Mouse (Mus musculus) Patski (cell line): ENCODE measurements around the gene Galns. TPM values are rescaled to one million over a fixed set of nuclear protein-coding genes. Genes with fewer than 3 reads are reported as not detected.
"Not testable (repeated sequence)": the region's sequence is repeated elsewhere in the genome, so short reads cannot be mapped to it uniquely, and the experiment has no call there.

ENCODE experiments used
- ATAC-seq: fragments of 100-300 bp; one replicate; pipeline ENCODE4 v1.8.0; 2021
- CTCF ChIA-PET: fragments of 350-600 bp; sonication (Branson Sonifier 250); formaldehyde crosslinking; loops from one replicate; lab custom pipeline; 2022; ENCODE audit warnings: inconsistent platforms; lab: Charles Lee
- POLR2A ChIA-PET: fragments of 350-600 bp; sonication (Branson Sonifier 250); formaldehyde crosslinking; loops from one replicate; lab custom pipeline; 2022; ENCODE audit warnings: antibody characterized with exemption, inconsistent platforms; lab: Charles Lee
- DNase-seq: peaks from one replicate; pipeline ENCODE4 v3.0.0-alpha.2; 2011; ENCODE audit warnings: low read depth, low spot score
- H3K27me3 ChIP-seq: fragments of 371-371 bp; one replicate; pipeline ENCODE4 v1.5.1; 2021
- CTCF ChIP-seq: fragments of 100-300 bp; IDR thresholded peaks from one replicate; pipeline ENCODE4 v1.5.1; 2021
- in situ Hi-C: fragments of 300-500 bp; cut with MboI; formaldehyde crosslinking; loops from 3 replicates; pipeline ENCODE4 v1.11.1; 2018; ENCODE audit warnings: low pct_unique_long_range_greater_than_20kb, mixed read lengths
- polyA plus RNA-seq: library from polyadenylated mRNA; unstranded; gene quantifications from one replicate; pipeline ENCODE4 v1.2.3, GENCODE M21; 2021

Gene Galns
- polyA plus RNA-seq, 1 experiment from 2014 or later: 60.3 TPM

DNA sequence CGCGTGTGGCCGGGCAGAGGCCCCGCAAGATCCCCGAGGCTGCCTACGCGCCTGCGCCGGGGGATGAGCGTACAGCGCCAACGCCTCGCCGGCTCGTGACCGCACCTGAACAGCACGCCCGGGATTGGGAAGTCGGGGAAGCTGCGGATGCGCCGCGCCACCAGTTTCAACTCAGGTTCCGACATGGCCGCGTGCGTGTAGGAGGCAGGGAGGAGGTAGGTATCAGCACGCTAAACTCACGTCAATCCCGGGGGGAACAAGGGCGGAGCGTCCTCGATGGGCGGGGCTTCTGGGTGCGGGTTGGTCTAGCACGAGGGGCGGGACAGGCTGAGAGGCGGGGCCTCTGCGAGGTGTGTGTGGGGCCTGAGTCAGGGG is 34.6 kb downstream of the Galns start, which contains the start of gene Aprt:
TSS of gene Aprt (minus strand) at position 262 of the 375 bp plus-strand sequence.
- ATAC-seq (peak; percentile 67), DNase-seq (no peak)
- H3K27me3 ChIP-seq: no peaks in the 10 kb centered on the region
- TF ChIP-seq CTCF: no peak
- ChIA-PET POLR2A (interaction anchor here (1.1 to 5.6 kb wide), 4 partner anchors 9 to 144 kb away, joined by 3 to 26 read pairs (median 8); partner anchors contain the start of genes Cdt1, Cyba, Galns and Trappc2l), CTCF (interaction anchor here (2.8 kb wide), 1 partner anchor 28 kb away, joined by 7 read pairs; no protein-coding TSS in a partner anchor)
- in situ Hi-C loops: no loop called here

DNA sequence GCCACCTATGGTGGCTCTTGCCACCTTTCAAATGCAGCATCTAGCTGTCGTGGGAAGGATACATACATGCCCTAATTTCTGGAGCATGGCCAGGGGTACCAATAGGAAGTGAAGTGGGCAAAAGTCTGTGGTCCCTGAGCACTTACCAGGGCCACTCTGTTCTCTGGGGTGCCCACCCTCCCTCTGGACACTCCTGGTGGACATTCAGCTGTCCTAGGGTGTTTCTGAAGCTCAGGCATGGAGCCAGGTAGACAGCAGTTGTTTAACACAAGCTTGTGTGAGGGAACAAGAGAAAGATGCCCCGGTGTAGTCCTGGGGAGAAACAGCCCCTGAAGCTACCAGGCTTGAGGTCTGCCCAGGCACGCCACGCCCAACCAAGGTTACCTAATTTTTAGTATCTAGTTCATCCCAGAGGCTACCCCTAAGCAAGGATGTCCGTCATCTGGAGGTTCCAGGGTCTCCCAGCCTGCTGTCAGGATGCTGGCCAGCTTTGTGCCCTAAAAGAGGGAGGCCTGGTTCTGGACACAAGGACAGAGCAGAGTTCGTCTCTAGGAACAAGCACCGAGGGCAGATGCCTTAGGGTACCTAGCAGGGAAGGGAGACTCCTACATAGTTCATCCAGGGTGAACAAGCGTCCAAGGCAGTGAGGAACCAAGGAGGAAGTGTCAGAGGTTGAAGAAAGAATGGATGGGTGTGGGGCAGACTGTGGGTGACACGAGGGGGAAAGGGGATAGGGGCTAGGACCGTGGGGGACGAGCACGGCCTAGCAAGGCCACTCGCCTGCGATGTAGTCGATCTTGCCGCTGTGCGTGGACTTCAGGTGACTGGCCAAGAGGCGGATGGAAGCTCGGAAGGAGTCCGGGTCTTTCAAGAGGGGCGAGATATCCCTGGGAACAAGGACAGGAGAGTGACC is 35.3 kb downstream of the Galns start:
- DNase-seq: no peak
- ChIA-PET CTCF (interaction anchor here (2.8 kb wide), 1 partner anchor 29 kb away, joined by 7 read pairs; no protein-coding TSS in a partner anchor), POLR2A (interaction anchor here (0.8 to 5.6 kb wide), 6 partner anchors 8 to 143 kb away, joined by 3 to 26 read pairs (median 4); partner anchors contain the start of genes Cdt1, Cyba, Galns and Trappc2l)
- in situ Hi-C loops: no loop called here
- TF ChIP-seq CTCF: no peak
- no peaks in the 10 kb centered on the region for H3K27me3 ChIP-seq
- ATAC-seq: peak; percentile 27

DNA sequence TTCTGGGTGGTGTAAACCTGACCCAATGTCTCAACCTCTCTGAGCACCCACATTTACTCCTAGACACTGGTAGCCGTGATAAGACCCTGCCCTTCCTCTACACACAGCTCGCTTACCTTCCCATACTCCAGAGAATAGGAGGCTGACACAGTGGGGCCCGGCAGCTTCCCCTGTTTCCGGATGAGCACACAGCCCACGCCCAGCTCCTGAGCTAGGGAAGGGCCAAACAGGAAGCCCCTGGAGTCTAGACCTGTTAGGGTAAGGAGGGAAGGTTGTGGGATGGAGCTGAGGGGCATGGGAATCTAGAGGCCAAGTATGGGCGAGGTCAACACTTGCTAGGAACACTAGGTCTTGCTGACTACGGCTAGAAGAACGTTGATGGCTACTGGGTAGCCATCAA is 36.0 kb downstream of the Galns start:
- DNase-seq (no peak), ATAC-seq (no peak)
- CTCF ChIA-PET: interaction anchor here (2.8 kb wide), 1 partner anchor 30 kb away, joined by 7 read pairs; no protein-coding TSS in a partner anchor
- no peak for TF ChIP-seq CTCF
- in situ Hi-C loops: no loop called here
- no peaks in the 10 kb centered on the region for H3K27me3 ChIP-seq
- POLR2A ChIA-PET: interaction anchor here (0.8 to 5.6 kb wide), 5 partner anchors 8 to 35 kb away, joined by 3 to 26 read pairs (median 3); partner anchors contain the start of genes Cdt1, Galns and Trappc2l

DNA sequence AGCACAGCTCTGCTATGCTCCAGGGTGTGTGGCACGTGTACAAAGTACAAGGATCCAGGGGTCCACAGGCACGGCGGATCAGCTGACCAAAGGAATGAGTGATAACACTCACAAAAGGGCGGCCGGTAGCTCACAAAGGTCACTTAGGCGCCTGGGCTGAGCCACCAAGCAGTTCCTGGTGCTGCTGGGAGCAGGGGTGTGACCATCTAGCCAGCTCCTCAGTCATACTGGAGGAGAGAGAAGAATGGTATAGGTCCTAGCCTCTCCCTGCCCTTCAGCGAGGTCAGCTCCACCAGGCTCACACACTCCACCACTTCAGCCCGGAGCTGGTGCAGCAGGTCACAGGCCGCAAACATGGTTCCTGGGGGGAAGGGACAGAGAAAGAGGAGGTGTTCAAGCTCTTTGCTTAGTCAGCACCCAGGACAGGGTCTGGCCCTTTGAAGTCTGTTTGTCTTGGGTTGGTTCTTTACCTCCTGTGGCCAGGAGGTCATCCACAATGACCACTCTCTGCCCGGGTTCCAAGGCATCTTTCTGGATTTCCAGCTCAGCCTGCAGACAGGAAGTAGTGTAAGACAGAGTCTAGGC is 36.5 kb downstream of the Galns start:
- ATAC-seq (no peak), DNase-seq (no peak)
- ChIA-PET POLR2A (interaction anchor here (1.1 to 5.6 kb wide), 3 partner anchors 7 to 36 kb away, joined by 3 to 26 read pairs (median 11); partner anchors contain the start of genes Cdt1, Galns and Trappc2l), CTCF (interaction anchor here (2.8 kb wide), 1 partner anchor 30 kb away, joined by 7 read pairs; no protein-coding TSS in a partner anchor)
- TF ChIP-seq CTCF: no peak
- no peaks in the 10 kb centered on the region for H3K27me3 ChIP-seq
- in situ Hi-C loops: no loop called here

DNA sequence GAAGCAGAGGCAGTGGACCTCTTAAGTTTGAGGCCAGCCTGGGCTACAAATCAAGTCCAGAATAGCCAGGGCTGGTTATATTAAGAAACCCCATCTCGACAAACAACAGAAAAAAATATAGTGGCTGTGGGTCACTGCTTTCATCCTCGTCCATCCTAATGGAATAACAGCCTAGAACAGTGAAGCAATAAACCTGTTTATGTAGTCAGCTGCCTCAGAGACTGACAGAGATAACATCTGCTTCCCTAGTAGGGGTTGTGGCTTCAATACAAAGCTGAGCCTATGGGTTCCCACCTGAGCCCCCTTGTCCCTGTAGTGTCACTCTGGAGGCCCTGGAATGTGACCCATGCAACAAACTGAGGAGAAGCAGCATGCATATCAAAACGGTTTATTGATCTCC is 37.0 kb downstream of the Galns start:
- DNase-seq: no peak
- in situ Hi-C loops: no loop called here
- CTCF ChIA-PET: no interaction called here
- TF ChIP-seq CTCF: no peak
- ATAC-seq: no peak
- POLR2A ChIA-PET: interaction anchor here (1.1 to 5.6 kb wide), 2 partner anchors 30 to 36 kb away, joined by 3 to 26 read pairs; partner anchors contain the start of genes Galns and Trappc2l
- H3K27me3 ChIP-seq: no peaks in the 10 kb centered on the region

DNA sequence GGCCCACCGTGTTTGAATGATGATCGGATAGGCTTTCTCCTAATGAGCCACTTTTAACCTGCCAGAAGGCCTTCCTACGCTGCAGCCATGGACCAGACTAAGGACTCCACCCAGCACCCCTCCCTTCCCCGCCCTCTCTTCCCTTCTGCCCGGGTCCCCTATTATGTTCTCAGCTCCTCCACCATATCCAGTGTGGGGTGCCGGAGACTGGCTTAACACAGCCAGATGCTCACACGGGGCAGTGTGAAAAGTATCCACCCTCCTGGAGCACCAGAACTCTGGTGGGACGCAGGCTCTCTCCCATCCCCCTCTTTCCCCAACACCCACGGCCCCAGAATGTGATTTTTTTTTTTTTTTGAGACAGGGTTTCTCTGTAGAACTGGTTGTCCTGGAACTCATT is 37.7 kb downstream of the Galns start:
- no peak for ATAC-seq
- in situ Hi-C loops: no loop called here
- ChIA-PET POLR2A (interaction anchor here (0.7 to 1.6 kb wide), 3 partner anchors 10 to 77 kb away, joined by 4 read pairs; no protein-coding TSS in a partner anchor), CTCF (no interaction called here)
- H3K27me3 ChIP-seq: no peaks in the 10 kb centered on the region
- no peak for DNase-seq
- TF ChIP-seq CTCF: no peak

DNA sequence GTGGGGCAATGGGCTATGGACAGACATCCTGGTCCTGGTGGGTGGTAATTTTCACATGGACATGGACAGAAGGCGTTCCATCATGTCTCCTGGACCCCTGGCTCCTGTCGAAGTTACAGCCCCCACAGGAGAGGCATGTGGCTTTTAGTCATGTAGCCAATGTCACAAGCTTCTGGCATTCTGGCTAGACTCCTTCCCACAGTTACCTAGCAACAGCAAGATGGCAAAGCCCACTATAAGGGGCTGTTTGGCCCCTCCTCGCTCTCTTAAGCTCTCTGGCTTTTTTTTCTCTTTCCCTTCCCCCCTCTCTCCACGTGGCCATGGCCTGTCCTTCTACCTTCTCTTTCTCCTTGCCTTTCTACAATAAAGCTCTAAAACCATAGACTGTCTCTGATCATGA is 38.1 kb downstream of the Galns start:
- ATAC-seq, in situ Hi-C loops: not testable (repeated sequence)

DNA sequence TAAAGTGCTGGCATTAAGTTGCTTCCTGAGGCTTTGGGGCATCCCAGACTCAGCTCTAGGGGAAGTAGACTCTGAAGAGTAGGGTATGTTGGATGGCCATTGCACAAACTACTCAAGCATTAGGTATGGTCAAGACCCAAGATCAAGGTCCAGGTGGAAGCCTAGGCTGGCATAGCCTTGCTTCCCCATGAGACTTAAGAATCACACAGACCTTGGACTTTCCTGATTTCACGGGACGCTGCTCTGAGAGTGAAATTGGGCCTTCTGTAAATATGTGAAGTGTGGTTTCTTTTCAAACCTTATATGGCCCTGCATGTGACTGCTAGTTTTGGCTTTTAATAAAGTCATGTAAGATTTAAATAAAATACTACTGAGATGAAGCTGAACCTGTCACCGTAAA is 38.5 kb downstream of the Galns start:
- no peak for TF ChIP-seq CTCF
- POLR2A ChIA-PET: interaction anchor here (1.2 to 1.6 kb wide), 2 partner anchors 11 to 22 kb away, joined by 4 read pairs; no protein-coding TSS in a partner anchor
- no peak for ATAC-seq
- in situ Hi-C loops: no loop called here
- CTCF ChIA-PET: no interaction called here
- H3K27me3 ChIP-seq: no peaks in the 10 kb centered on the region
- DNase-seq: no peak

More for the DNA sequence above, 38.1 kb downstream of the Galns start:
- H3K27me3 ChIP-seq, DNase-seq, CTCF ChIA-PET: not testable (repeated sequence)
- POLR2A ChIA-PET: interaction anchor here (0.7 to 1.6 kb wide), 3 partner anchors 11 to 77 kb away, joined by 4 read pairs; no protein-coding TSS in a partner anchor

DNA sequence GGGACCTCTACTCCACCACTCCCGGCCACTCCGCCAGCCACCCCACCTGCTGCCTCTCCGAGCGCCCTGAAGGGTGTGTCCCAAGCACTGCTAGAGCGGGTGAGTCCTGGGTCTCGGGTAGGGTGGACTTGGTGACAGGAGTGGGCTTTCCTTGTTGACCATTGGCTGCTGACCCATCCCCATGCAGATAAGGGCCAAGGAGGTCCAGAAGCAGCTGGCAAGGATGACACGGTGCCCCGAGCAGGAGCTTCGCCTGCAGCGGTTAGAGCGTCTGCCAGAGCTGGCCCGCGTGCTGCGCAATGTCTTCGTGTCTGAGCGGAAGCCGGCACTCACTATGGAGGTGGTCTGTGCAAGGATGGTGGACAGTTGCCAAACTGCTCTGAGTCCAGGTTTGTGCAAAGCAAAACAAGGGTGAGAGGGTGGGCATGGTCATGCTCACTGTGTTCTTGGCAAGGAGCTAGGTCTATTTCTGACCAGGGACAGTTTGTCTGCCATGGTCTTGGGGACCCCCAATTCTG is 39.5 kb downstream of the Galns start:
- in situ Hi-C loops: no loop called here
- ATAC-seq (no peak), DNase-seq (no peak)
- ChIA-PET CTCF (no interaction called here), POLR2A (no interaction called here)
- no peaks in the 10 kb centered on the region for H3K27me3 ChIP-seq
- TF ChIP-seq CTCF: no peak

DNA sequence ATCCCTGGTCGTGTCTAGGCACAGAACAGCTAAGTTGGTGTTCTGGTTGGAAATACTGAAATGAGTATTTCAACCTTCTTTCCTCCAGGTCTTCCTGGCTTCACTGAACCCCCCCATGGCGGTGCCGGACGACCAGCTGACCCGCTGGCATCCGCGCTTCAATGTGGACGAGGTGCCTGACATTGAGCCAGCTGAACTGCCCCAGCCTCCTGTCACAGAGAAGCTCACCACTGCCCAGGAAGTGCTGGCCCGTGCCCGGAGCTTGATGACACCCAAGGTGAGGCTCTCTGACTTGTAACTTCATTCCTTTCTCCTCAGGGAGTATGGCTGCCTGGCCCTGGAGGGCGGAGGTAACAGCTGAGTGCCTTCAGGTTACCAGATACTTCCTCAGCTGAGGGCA is 40.1 kb downstream of the Galns start:
- in situ Hi-C loops: no loop called here
- H3K27me3 ChIP-seq: no peaks in the 10 kb centered on the region
- POLR2A ChIA-PET: no interaction called here
- ATAC-seq: no peak
- CTCF ChIA-PET: no interaction called here
- no peak for DNase-seq
- no peak for TF ChIP-seq CTCF
